Mouse (Mus musculus) erythroblast, adult 5-6 weeks (primary cell): Measurements from ENCODE around the gene Pigb. TPM values are rescaled to one million over a fixed set of nuclear protein-coding genes. Genes with fewer than 3 reads are reported as not detected.

Experiments
- total RNA-seq, 2 experiments: library from RNA; stranded (forward) in 1 of 2; stranded (reverse) in 1 of 2; fragments of 150-400 nt in 1 of 2; fragments of 200-764, 138-1000 nt in 1 of 2; gene quantifications; 2 replicates each; pipeline versions ENCODE4 v1.2.3 to v1.2.4; 2015 to 2017; ENCODE audit warnings: low replicate concordance in 2 of 2

Pigb gene
- total RNA-seq, 2 experiments from 2014 or later, result 4.0 to 4.6 TPM

Other genes with a start within 250 kb of the Pigb start
- gene Prtg, start 233.5 kb downstream of the Pigb start, total RNA-seq (2015; ENCODE audit: low replicate concordance), result not detected in 2 replicates
- gene Prtg, start 233.5 kb downstream of the Pigb start, total RNA-seq (2017; ENCODE audit: low replicate concordance), result not detected in 2 replicates
- gene Pygo1, start 114.7 kb downstream of the Pigb start, total RNA-seq (2015; ENCODE audit: low replicate concordance), result not detected in 2 replicates
- not detected in 2 replicates for gene Pygo1, start 114.7 kb downstream of the Pigb start, total RNA-seq (2017; ENCODE audit: low replicate concordance)
- not detected in 2 replicates for gene Dyx1c1, start 81.6 kb downstream of the Pigb start, total RNA-seq (2015; ENCODE audit: low replicate concordance)
- not detected in 2 replicates for gene Dyx1c1, start 81.6 kb downstream of the Pigb start, total RNA-seq (2017; ENCODE audit: low replicate concordance)
- gene Gm44503, start 81.5 kb downstream of the Pigb start, total RNA-seq (2015; ENCODE audit: low replicate concordance), result not detected in 2 replicates
- not detected in 2 replicates for gene Gm44503, start 81.5 kb downstream of the Pigb start, total RNA-seq (2017; ENCODE audit: low replicate concordance)
- 2.5 and 4.6 TPM in 2 replicates for gene Ccpg1os, start 55.0 kb downstream of the Pigb start, total RNA-seq (2015; ENCODE audit: low replicate concordance)
- 0.94 and 6.7 TPM in 2 replicates for gene Ccpg1os, start 55.0 kb downstream of the Pigb start, total RNA-seq (2017; ENCODE audit: low replicate concordance)
- gene Ccpg1, start 54.9 kb downstream of the Pigb start, total RNA-seq (2015; ENCODE audit: low replicate concordance), result 42.7 and 47.0 TPM in 2 replicates
- gene Ccpg1, start 54.9 kb downstream of the Pigb start, total RNA-seq (2017; ENCODE audit: low replicate concordance), result 88.7 and 93.5 TPM in 2 replicates
- 21.7 and 22.2 TPM in 2 replicates for gene Rab27a, start 4.5 kb upstream of the Pigb start, total RNA-seq (2015; ENCODE audit: low replicate concordance)
- 27.3 and 28.9 TPM in 2 replicates for gene Rab27a, start 4.5 kb upstream of the Pigb start, total RNA-seq (2017; ENCODE audit: low replicate concordance)
- gene Khdc3, start 61.5 kb upstream of the Pigb start, total RNA-seq (2015; ENCODE audit: low replicate concordance), result not detected in 2 replicates
- gene Khdc3, start 61.5 kb upstream of the Pigb start, total RNA-seq (2017; ENCODE audit: low replicate concordance), result not detected in 2 replicates
- not detected in 2 replicates for gene Gm20509, start 62.1 kb upstream of the Pigb start, total RNA-seq (2015; ENCODE audit: low replicate concordance)
- not detected in 2 replicates for gene Gm20509, start 62.1 kb upstream of the Pigb start, total RNA-seq (2017; ENCODE audit: low replicate concordance)
- gene Rsl24d1, start 73.0 kb upstream of the Pigb start, total RNA-seq (2015; ENCODE audit: low replicate concordance), result 18.3 and 26.1 TPM in 2 replicates
- 13.4 and 34.7 TPM in 2 replicates for gene Rsl24d1, start 73.0 kb upstream of the Pigb start, total RNA-seq (2017; ENCODE audit: low replicate concordance)